Mouse (Mus musculus) heart, adult 2 months (tissue): Measurements from ENCODE around the gene Tapbp.

Source experiments
- CTCF ChIP-seq: fragments of 200-600 bp; IDR thresholded peaks from 2 replicates; pipeline ENCODE4 v1.8.1; 2022; ENCODE audit warnings: antibody characterized with exemption, mild to moderate bottlenecking, moderate library complexity
- POLR2A ChIP-seq: fragments of 200-500 bp; IDR thresholded peaks from 2 replicates; pipeline ENCODE4 v1.6.1; 2011; ENCODE audit warnings: mild to moderate bottlenecking, low read depth, low read length, control low read depth; ENCODE audit not compliant: insufficient read depth

GRCm38 (mm10) chr17:33972691-33973090, 57.0 kb downstream of the Tapbp start:
- TF ChIP-seq CTCF (no peak), POLR2A (no peak)
